Mouse (Mus musculus): Measurements from ENCODE around the gene Tsen54. TPM values are rescaled to one million over a fixed set of nuclear protein-coding genes. Genes with fewer than 3 reads are reported as not detected.

Gene Tsen54
- polyA plus RNA-seq, 1 experiment from 2014 or later, result 18.7 TPM

DNA sequence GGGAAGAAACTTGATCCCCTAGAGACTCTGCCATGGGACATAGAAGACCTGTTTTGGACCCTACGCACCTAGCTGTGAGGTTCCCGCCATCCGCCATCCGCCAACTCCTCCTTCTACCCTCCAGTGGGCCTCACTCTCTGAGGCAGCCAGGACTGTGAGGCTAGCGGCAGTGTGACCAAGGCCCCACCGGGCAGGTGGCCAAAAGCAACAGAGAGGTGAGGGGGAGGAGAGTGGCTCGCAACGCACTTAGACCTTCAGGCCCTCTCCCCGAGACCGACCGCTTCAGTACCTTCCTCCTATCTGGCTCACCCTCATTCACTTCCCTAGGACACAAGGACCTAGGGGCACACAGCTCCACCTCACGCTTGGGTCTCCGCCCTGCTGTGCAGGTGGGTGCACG, 4.1 kb upstream of the Tsen54 start:
- no peak for ATAC-seq
- WGBS, result 69% methylated on average over 14 of the region's 14 CpGs
- no peaks in the 10 kb centered on the region for H3K36me3 ChIP-seq (ENCODE audit: control insufficient read depth, insufficient read depth, low read length)
- no peaks in the 10 kb centered on the region for H3K27me3 ChIP-seq (replicated peaks; ENCODE audit: control insufficient read depth, insufficient read depth, low read length)
- peaks cover 48% of the 10 kb centered on the region for H3K4me1 ChIP-seq (ENCODE audit: control insufficient read depth, insufficient read depth, low read depth, low read length)
- 0 out of 2 replicates have a peak overlapping the region, but pooled peaks have one; percentile 39 for H3K27ac ChIP-seq (ENCODE audit: low read depth, low read length)
- H3K4me3 ChIP-seq (ENCODE audit: low read length), result peak overlapping the region; percentile 91
- H3K9ac ChIP-seq (ENCODE audit: low read depth, low read length), result no peak overlapping the region
- peak overlapping the region; percentile 98 for H3K4me2 ChIP-seq (ENCODE audit: low read length)
- H3K9me3 ChIP-seq (ENCODE audit: control insufficient read depth, low read length), result no peaks in the 10 kb centered on the region

DNA sequence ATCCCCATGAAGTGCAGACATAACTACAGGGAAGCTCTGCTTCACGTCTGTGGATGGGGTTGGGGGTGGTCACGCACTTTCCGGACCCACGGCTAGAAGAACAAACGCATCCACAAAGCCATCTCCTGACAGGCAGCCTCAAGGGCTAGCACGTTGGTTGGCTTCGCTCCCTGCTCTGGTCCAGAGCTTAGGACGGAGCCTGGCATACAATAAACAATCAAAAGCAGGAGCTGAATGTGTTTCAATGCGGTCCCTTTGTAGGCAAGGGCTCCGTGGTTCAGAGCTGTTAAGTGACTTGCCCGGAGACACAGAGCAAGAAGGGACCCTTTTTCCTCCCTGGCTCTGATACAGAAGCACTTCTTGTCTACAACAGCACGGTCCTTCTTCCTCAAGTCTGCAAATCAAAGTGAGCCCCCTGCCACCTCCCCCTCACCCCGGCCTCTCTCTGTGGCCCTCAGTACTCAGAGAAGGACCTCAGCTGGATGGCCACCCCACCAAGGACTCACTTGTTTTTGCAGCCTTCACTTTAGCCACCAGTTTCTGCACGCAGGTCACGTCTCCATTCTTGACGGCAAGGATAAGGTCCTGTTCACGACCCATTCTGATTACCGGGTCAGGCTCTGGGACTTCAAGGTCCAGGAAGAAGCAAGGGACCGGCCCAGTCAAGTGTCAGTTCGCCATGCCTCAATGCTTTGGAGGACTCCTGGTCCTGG, 3.0 kb upstream of the Tsen54 start:
- 74% methylated on average over 20 of the region's 20 CpGs for WGBS
- no peak for ATAC-seq
- Histone ChIP-seq H3K4me2 (ENCODE audit: low read length) (peak overlapping the region; percentile 98), H3K27ac (ENCODE audit: low read depth, low read length) (peak overlapping the region; percentile 44), H3K27me3 (replicated peaks; ENCODE audit: control insufficient read depth, insufficient read depth, low read length) (no peaks in the 10 kb centered on the region), H3K4me1 (ENCODE audit: control insufficient read depth, insufficient read depth, low read depth, low read length) (peaks cover 56% of the 10 kb centered on the region), H3K9ac (ENCODE audit: low read depth, low read length) (peak overlapping the region; percentile 63; the same call in 1 of the 2 replicates), H3K36me3 (ENCODE audit: control insufficient read depth, insufficient read depth, low read length) (no peaks in the 10 kb centered on the region), H3K4me3 (ENCODE audit: low read length) (peak overlapping the region; percentile 91), H3K9me3 (ENCODE audit: control insufficient read depth, low read length) (no peaks in the 10 kb centered on the region)

DNA sequence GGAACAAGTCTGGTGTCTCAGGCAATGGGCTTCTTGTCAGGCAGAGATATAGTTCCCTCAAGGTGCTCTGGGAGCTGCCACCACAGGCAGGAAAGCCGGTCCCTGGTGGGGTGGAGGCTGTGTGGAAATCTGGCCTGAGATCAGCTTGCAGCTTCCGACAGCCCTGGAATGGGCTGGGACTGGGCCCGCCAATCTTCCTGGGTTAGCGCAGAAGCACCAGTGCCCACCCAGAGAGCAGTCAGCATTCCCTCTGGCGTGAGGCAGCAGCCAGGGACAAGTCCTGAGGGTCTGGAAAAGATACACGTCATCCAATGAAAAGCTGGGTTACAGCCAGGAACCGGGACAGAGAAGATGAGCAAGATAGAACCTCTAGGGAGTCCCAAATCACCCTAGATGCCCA, 2.4 kb upstream of the Tsen54 start:
- no peak for ATAC-seq
- peak overlapping the region; percentile 63 for H3K9ac ChIP-seq (ENCODE audit: low read depth, low read length)
- no peaks in the 10 kb centered on the region for H3K27me3 ChIP-seq (replicated peaks; ENCODE audit: control insufficient read depth, insufficient read depth, low read length)
- H3K4me3 ChIP-seq (ENCODE audit: low read length), result peak overlapping the region; percentile 91
- WGBS, result 20% methylated on average over 7 of the region's 7 CpGs
- peak overlapping the region; percentile 44 for H3K27ac ChIP-seq (ENCODE audit: low read depth, low read length)
- peak overlapping the region; percentile 98 for H3K4me2 ChIP-seq (ENCODE audit: low read length)
- H3K9me3 ChIP-seq (ENCODE audit: control insufficient read depth, low read length), result no peaks in the 10 kb centered on the region
- peaks cover 54% of the 10 kb centered on the region for H3K4me1 ChIP-seq (ENCODE audit: control insufficient read depth, insufficient read depth, low read depth, low read length)
- H3K36me3 ChIP-seq (ENCODE audit: control insufficient read depth, insufficient read depth, low read length), result no peaks in the 10 kb centered on the region

DNA sequence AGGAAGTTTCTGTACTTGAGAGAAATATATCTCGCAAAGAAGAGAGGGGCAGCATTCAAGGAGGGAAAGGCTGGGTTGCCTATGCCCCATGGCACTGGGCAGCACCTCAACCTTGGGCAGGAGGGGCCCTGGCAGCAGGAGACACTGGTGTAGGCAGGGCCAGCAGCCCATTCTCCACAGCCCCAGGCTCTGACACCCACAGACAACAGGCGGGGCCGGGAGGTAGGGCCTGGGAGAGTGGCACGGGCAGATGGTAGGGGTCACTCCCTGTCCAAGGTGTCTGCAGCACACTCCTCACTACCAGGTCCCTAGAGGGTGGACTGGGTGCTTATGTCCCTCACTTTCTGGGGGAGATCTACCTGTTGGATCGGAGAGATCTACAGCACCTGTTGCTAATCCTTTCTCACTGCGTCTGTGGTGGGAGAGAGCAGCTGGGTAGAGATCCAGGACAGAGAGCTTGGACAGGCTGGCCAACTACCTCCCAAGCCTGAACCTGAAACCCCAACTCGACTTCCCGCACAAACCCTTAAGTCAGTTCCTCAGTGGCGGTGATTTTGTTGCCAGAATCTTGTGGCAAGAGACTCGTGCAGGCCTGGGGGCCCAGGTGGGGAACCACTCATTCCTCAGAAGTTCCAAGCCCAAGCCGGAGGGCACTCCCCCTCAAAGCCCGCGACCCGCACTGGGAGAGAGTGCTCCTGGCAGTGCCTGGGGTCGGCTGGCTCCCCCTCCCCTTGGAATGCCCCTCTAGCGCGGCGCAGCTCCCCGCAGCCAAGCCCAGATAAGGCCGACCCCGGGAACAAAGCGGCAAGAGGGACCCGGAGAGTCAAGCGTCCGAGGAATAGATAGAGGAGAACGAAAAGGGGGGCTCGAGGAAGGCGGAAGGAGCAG, 1.7 kb upstream of the Tsen54 start:
- H3K9me3 ChIP-seq (ENCODE audit: control insufficient read depth, low read length), result no peaks in the 10 kb centered on the region
- ATAC-seq, result peak; percentile 3; the same call in 1 of the 2 replicates
- peak overlapping the region; percentile 53 for H3K27ac ChIP-seq (ENCODE audit: low read depth, low read length)
- peak overlapping the region; percentile 63 for H3K9ac ChIP-seq (ENCODE audit: low read depth, low read length)
- peak overlapping the region; percentile 91 for H3K4me3 ChIP-seq (ENCODE audit: low read length)
- H3K36me3 ChIP-seq (ENCODE audit: control insufficient read depth, insufficient read depth, low read length), result no peaks in the 10 kb centered on the region
- H3K4me2 ChIP-seq (ENCODE audit: low read length), result peak overlapping the region; percentile 98
- WGBS, result 2% methylated on average over 25 of the region's 28 CpGs
- no peaks in the 10 kb centered on the region for H3K27me3 ChIP-seq (replicated peaks; ENCODE audit: control insufficient read depth, insufficient read depth, low read length)
- H3K4me1 ChIP-seq (ENCODE audit: control insufficient read depth, insufficient read depth, low read depth, low read length), result peaks cover 53% of the 10 kb centered on the region

DNA sequence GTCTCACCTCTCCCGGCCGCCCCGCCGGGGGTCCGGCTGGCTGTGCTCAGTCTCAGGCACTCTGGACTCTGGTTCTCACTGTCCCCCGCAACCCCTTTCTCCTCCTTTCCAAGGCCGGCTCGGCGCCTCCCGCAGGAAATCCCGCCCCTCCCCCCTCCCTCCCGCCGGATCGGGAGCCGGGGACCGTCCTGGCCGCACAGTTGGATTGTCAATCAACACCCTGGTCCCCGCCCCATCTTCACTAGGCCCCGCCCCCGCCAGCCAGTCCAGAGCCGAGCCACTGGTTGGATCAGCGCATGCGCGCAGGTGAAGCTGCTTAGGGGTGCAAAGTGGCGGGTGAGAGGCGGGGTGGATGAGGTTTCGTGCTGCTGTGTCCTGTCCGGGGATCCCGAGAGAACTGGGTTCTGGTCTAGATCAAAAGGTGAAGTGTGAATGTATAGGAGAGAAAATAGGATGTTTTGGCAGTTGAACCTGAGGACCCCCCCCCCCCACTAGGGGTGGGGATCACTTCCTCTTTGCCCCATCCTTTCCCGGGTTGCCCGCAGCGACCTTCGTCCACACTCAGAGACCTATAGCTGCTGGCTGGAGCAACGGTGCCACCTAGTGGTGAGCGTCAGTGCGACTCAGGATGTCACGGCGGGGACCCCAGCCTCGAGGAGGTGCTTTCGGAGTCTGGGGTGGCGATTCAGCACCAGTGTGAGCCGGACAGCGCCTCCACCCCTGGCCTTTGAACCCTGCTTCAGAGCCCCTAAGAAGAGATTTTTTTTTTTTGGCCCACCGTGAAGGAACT, 822 bp upstream of the Tsen54 start, which contains the start of gene Caskin2:
Caskin2 (minus strand) TSS at position 133 of the 790 bp plus-strand sequence.
- no peaks in the 10 kb centered on the region for H3K27me3 ChIP-seq (replicated peaks; ENCODE audit: control insufficient read depth, insufficient read depth, low read length)
- H3K4me2 ChIP-seq (ENCODE audit: low read length), result peak within 1 kb of the TSS; percentile 98
- H3K27ac ChIP-seq (ENCODE audit: low read depth, low read length), result peak within 1 kb of the TSS; percentile 78
- H3K9me3 ChIP-seq (ENCODE audit: control insufficient read depth, low read length), result no peaks in the 10 kb centered on the region
- under 1% methylated on average over 40 of the region's 44 CpGs for WGBS
- H3K9ac ChIP-seq (ENCODE audit: low read depth, low read length), result peak within 1 kb of the TSS; percentile 92
- H3K4me1 ChIP-seq (ENCODE audit: control insufficient read depth, insufficient read depth, low read depth, low read length), result peaks cover 44% of the 10 kb centered on the region
- ATAC-seq, result peak; percentile 87
- H3K4me3 ChIP-seq (ENCODE audit: low read length), result peak within 1 kb of the TSS; percentile 91
- H3K36me3 ChIP-seq (ENCODE audit: control insufficient read depth, insufficient read depth, low read length), result no peaks in the 10 kb centered on the region

DNA sequence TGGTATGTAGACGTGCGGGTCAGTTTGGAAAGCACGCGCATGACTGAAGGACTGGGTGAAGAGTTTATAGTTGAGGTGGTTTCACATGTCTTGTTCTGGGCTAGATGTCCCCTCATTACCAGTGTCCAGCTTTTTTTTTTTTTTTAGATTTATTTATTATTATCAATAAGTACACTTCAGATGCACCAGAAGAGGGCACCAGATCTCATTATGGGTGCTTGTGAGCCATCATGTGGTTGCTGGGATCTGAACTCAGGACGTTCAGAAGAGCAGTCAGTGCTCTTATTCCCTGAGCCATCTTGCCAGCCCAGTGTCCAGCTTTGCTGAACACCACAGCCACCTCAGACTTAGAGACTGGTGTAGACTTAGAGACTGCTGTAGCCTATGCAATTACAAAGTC, 2.8 kb downstream of the Tsen54 start:
- 91% methylated on average over 5 of the region's 5 CpGs for WGBS
- Histone ChIP-seq H3K9me3 (ENCODE audit: control insufficient read depth, low read length) (no peaks in the 10 kb centered on the region), H3K4me3 (ENCODE audit: low read length) (no peak overlapping the region), H3K27me3 (replicated peaks; ENCODE audit: control insufficient read depth, insufficient read depth, low read length) (no peaks in the 10 kb centered on the region), H3K4me1 (ENCODE audit: control insufficient read depth, insufficient read depth, low read depth, low read length) (peaks cover 24% of the 10 kb centered on the region), H3K9ac (ENCODE audit: low read depth, low read length) (no peak overlapping the region), H3K27ac (ENCODE audit: low read depth, low read length) (no peak overlapping the region), H3K4me2 (ENCODE audit: low read length) (no peak overlapping the region), H3K36me3 (ENCODE audit: control insufficient read depth, insufficient read depth, low read length) (peaks cover 14% of the 10 kb centered on the region)
- ATAC-seq, result no peak

DNA sequence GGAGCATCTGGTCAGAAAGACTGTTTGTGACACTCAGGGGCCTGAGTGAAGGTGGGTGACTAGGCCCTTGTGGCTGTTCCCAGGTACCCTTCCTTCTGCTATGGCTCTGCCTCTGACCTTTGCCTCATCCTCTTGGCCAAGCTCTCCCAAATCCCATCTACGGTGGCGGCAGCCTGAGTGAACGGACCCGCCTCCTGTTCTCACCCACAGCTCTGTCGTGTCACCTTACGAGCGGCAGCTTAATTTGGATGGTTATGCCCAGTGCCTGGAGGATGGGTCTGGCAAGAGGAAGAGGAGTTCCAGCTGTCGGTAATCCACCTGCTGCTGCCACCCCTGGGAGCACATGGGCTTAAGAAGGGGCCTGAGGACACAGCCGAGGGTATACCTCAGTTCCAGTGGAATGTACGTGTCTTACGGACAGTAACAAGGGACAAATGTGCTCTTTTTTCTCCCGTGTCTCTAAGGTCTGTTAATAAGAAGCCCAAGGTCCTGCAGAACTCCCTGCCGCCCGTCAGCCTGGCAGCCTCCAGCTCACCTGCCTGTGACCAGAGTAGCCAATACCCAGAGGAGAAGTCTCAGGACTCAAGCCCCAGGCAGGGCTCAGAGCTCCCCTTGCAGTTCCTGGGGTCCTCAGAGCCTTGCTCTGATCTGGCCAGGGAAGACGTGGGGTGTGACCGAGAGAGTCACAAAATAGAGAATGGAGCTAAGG, 5.5 kb downstream of the Tsen54 start:
- no peak for ATAC-seq
- H3K4me1 ChIP-seq (ENCODE audit: control insufficient read depth, insufficient read depth, low read depth, low read length), result peaks cover 23% of the 10 kb centered on the region
- peaks cover 14% of the 10 kb centered on the region for H3K27me3 ChIP-seq (replicated peaks; ENCODE audit: control insufficient read depth, insufficient read depth, low read length)
- H3K4me3 ChIP-seq (ENCODE audit: low read length), result no peak overlapping the region
- no peaks in the 10 kb centered on the region for H3K9me3 ChIP-seq (ENCODE audit: control insufficient read depth, low read length)
- peaks cover 14% of the 10 kb centered on the region for H3K36me3 ChIP-seq (ENCODE audit: control insufficient read depth, insufficient read depth, low read length)
- H3K4me2 ChIP-seq (ENCODE audit: low read length), result no peak overlapping the region
- WGBS, result 92% methylated on average over 16 of the region's 16 CpGs
- H3K9ac ChIP-seq (ENCODE audit: low read depth, low read length), result no peak overlapping the region
- H3K27ac ChIP-seq (ENCODE audit: low read depth, low read length), result no peak overlapping the region

DNA sequence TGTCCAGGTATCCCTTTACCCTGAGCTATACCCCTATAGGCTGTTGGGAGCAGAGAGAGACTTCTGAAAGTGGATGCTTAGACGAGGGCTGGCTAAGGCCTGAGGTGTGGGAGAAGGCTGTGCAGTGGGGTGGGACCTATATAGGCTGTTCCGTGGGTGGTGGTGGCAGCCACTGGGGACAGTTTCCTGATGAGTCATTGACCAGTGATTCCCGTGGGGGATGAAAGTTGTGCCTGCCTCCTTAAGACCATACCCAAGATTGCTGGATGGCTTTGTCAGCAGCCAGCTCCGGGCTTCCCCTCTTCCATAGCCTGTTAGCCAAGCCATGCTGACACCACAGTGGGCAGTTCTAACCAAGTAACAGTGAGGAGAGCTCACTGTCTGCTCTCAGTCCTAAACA, 6.5 kb downstream of the Tsen54 start:
- H3K27me3 ChIP-seq (replicated peaks; ENCODE audit: control insufficient read depth, insufficient read depth, low read length), result peaks cover 21% of the 10 kb centered on the region
- no peak overlapping the region for H3K9ac ChIP-seq (ENCODE audit: low read depth, low read length)
- H3K4me3 ChIP-seq (ENCODE audit: low read length), result no peak overlapping the region
- ATAC-seq, result no peak
- 85% methylated on average over 4 of the region's 4 CpGs for WGBS
- no peaks in the 10 kb centered on the region for H3K9me3 ChIP-seq (ENCODE audit: control insufficient read depth, low read length)
- no peak overlapping the region for H3K4me2 ChIP-seq (ENCODE audit: low read length)
- H3K36me3 ChIP-seq (ENCODE audit: control insufficient read depth, insufficient read depth, low read length), result peaks cover 14% of the 10 kb centered on the region
- peaks cover 14% of the 10 kb centered on the region for H3K4me1 ChIP-seq (ENCODE audit: control insufficient read depth, insufficient read depth, low read depth, low read length)
- no peak overlapping the region for H3K27ac ChIP-seq (ENCODE audit: low read depth, low read length)
